In the genomic region with DNA sequence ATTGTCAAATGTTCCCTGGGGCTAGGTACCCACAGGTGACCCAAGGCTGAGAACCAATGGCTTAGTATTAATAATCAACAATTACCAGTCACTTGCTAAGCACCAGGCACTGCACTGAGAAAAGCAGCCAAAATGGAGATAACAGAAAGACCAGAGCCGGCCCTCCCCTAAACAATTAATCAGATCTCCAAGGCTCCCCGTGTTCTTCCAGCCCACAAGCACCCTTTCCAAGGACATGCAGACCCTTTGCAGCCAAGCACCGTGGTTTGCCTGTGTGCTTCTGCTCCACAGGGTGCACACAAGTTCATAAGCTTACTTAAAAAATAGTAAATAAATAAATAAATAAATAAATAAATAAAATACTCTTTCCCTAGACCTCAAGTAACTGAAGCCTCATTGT, we compare ENCODE assay signal across 28 mouse cellular contexts. TPM values are rescaled to one million over a fixed set of nuclear protein-coding genes. Genes with fewer than 3 reads are reported as not detected.
DNase-seq lines count a peak whose midpoint lies in the region; ATAC-seq and TF ChIP-seq lines count a peak whose summit lies in the region.
"Had no signal": no experiment of that assay in that cellular context is flagged by ENCODE, and none has a peak within 500 bp of the region (broad histone marks: within the 10 kb centered on the region; RNA-seq: fewer than 3 reads in every experiment).

No protein-coding gene starts in this region.

- no peak for TF ChIP-seq CTCF in testis, adult 2 months (IDR thresholded peaks at IDR 0.05; ENCODE audit: control insufficient read depth, insufficient read depth, insufficient replicate concordance, low read depth, low read length)

- no peaks in the 10 kb centered on the region for H3K36me3 ChIP-seq in kidney, embryonic 14.5 days (ENCODE audit: control insufficient read depth, insufficient read depth, low read length)
- H3K36me3 ChIP-seq in neural tube, embryonic 15.5 days, result no peaks in the 10 kb centered on the region
- no peaks in the 10 kb centered on the region for H3K36me3 ChIP-seq in testis, adult 2 months (ENCODE audit: control insufficient read depth, insufficient read depth, low read length)
- H3K36me3 ChIP-seq in hindbrain, embryonic 14.5 days (replicated peaks; ENCODE audit: control insufficient read depth, insufficient read depth), result no peaks in the 10 kb centered on the region
- H3K36me3 ChIP-seq: hindbrain, embryonic 10.5 days; intestine, embryonic 15.5 days; neural tube, embryonic 12.5 days had no signal

- H3K9me3 ChIP-seq in kidney, embryonic 14.5 days (ENCODE audit: control insufficient read depth, low read length), result no peaks in the 10 kb centered on the region
- no peaks in the 10 kb centered on the region for H3K9me3 ChIP-seq in neural tube, embryonic 15.5 days (replicated peaks)
- no peaks in the 10 kb centered on the region for H3K9me3 ChIP-seq in hindbrain, embryonic 14.5 days (ENCODE audit: control insufficient read depth, low read length)
- H3K9me3 ChIP-seq: hindbrain, embryonic 10.5 days; intestine, embryonic 15.5 days; neural tube, embryonic 12.5 days had no signal

- 64% methylated on average over 3 of the region's 3 CpGs for WGBS in kidney, embryonic 14.5 days
- WGBS in neural tube, embryonic 15.5 days, result 73% methylated on average over 3 of the region's 3 CpGs
- WGBS in hindbrain, embryonic 14.5 days, result 69% methylated on average over 3 of the region's 3 CpGs

- ATAC-seq in kidney, embryonic 14.5 days (ENCODE audit: low FRiP score, low TSS enrichment), result peak; percentile 9; the same call in 1 of the 2 replicates
- no peak for ATAC-seq in neural tube, embryonic 15.5 days (ENCODE audit: low FRiP score)
- ATAC-seq in hindbrain, embryonic 14.5 days (ENCODE audit: low FRiP score), result no peak
- ATAC-seq: activated CD4-positive, CD25-positive, alpha-beta regulatory T cell, adult 4 months; forebrain, embryonic 16.5 days; hindbrain, embryonic 16.5 days; intestine, embryonic 15.5 days; midbrain, embryonic 16.5 days had no signal

- H3K4me3 ChIP-seq in kidney, embryonic 14.5 days (ENCODE audit: low read length), result no peak overlapping the region
- H3K4me3 ChIP-seq in neural tube, embryonic 15.5 days (replicated peaks), result no peak overlapping the region
- H3K4me3 ChIP-seq in testis, adult 2 months (ENCODE audit: control insufficient read depth, low read depth, low read length), result no peak overlapping the region
- no peak overlapping the region for H3K4me3 ChIP-seq in hindbrain, embryonic 14.5 days (replicated peaks; ENCODE audit: low read length)
- H3K4me3 ChIP-seq: erythroblast, embryonic 14.5 days; hindbrain, embryonic 10.5 days; intestine, embryonic 15.5 days; neural tube, embryonic 12.5 days had no signal

- H3K27ac ChIP-seq in kidney, embryonic 14.5 days (ENCODE audit: low read depth, low read length), result no peak overlapping the region
- no peak overlapping the region for H3K27ac ChIP-seq in neural tube, embryonic 15.5 days (replicated peaks)
- H3K27ac ChIP-seq in testis, adult 2 months (ENCODE audit: control insufficient read depth, insufficient read depth, low read depth, low read length), result peak overlapping the region; percentile 48; the same call in 1 of the 2 replicates
- no peak overlapping the region for H3K27ac ChIP-seq in hindbrain, embryonic 14.5 days
- H3K27ac ChIP-seq: hindbrain, embryonic 10.5 days; intestine, embryonic 15.5 days; neural tube, embryonic 12.5 days had no signal

- no peaks in the 10 kb centered on the region for H3K27me3 ChIP-seq in kidney, embryonic 14.5 days (ENCODE audit: control insufficient read depth, insufficient read depth, low read length)
- no peaks in the 10 kb centered on the region for H3K27me3 ChIP-seq in neural tube, embryonic 15.5 days (replicated peaks)
- no peaks in the 10 kb centered on the region for H3K27me3 ChIP-seq in testis, adult 2 months (ENCODE audit: control insufficient read depth, insufficient read depth, low read length)
- no peaks in the 10 kb centered on the region for H3K27me3 ChIP-seq in hindbrain, embryonic 14.5 days (ENCODE audit: control insufficient read depth, insufficient read depth, low read length)
- H3K27me3 ChIP-seq: intestine, embryonic 15.5 days; neural tube, embryonic 12.5 days had no signal

- 0 out of 2 replicates have a peak, but pooled peaks cover 9% of the 10 kb centered on the region for H3K4me1 ChIP-seq in kidney, embryonic 14.5 days (ENCODE audit: control insufficient read depth, insufficient read depth, low read length)
- peaks cover 15% of the 10 kb centered on the region for H3K4me1 ChIP-seq in neural tube, embryonic 15.5 days
- no peaks in the 10 kb centered on the region for H3K4me1 ChIP-seq in testis, adult 2 months (ENCODE audit: control insufficient read depth, insufficient read depth, low read length)
- H3K4me1 ChIP-seq in hindbrain, embryonic 14.5 days (replicated peaks; ENCODE audit: control insufficient read depth, insufficient read depth, low read length), result no peaks in the 10 kb centered on the region

- no peak for DNase-seq in kidney, postnatal 4 days
- DNase-seq in neural tube, embryonic 10.5 days (ENCODE audit: extremely low spot score, low spot score), result peak; percentile 16
- peak; percentile 39 for DNase-seq in adrenal gland, postnatal 14 days
- no peak for DNase-seq in layer of hippocampus, adult 18-20 months (ENCODE audit: low spot score in 2 of 2)
- no peak for DNase-seq in hindbrain, embryonic 14.5 days (ENCODE audit: low spot score)
- DNase-seq: B cell, adult 2 months; cerebellum, adult 18-20 months; cerebellum, postnatal 10 days; heart, postnatal 14 days; kidney, adult 9 months; layer of hippocampus, adult 9-11 months; lung, postnatal 36 days; right cerebral cortex, adult 18-20 months; spleen, adult 18-20 months; thymus, postnatal 14 days had no signal

- H3K9ac ChIP-seq in kidney, embryonic 14.5 days (ENCODE audit: low read depth, low read length), result no peak overlapping the region
- no peak overlapping the region for H3K9ac ChIP-seq in neural tube, embryonic 15.5 days (replicated peaks)
- H3K9ac ChIP-seq in hindbrain, embryonic 14.5 days, result no peak overlapping the region
- H3K9ac ChIP-seq: intestine, embryonic 15.5 days; neural tube, embryonic 12.5 days had no signal

- H3K4me2 ChIP-seq in kidney, embryonic 14.5 days (replicated peaks; ENCODE audit: low read depth, low read length), result no peak overlapping the region
- H3K4me2 ChIP-seq in neural tube, embryonic 15.5 days, result no peak overlapping the region
- H3K4me2 ChIP-seq in hindbrain, embryonic 14.5 days (replicated peaks), result no peak overlapping the region
- H3K4me2 ChIP-seq: intestine, embryonic 15.5 days; liver, embryonic 11.5 days; midbrain, embryonic 11.5 days; neural tube, embryonic 12.5 days had no signal

- TF ChIP-seq POLR2A in testis, adult 2 months (IDR thresholded peaks at IDR 0.05; ENCODE audit: control insufficient read depth, low read depth, low read length), result no peak

RNA-seq across cellular contexts. Expression of gene Mier3, which starts 20.2 kb away (rescaled TPM):
- 26.0 and 28.7 TPM in 2 replicates for polyA plus RNA-seq in kidney, embryonic 14.5 days (2014; fragmentation: Nextera tagmentation; extraction: Ambion mirVana)
- polyA plus RNA-seq in neural tube, embryonic 15.5 days (2015; fragmentation: Nextera tagmentation; extraction: Ambion mirVana), result 15.6 and 16.0 TPM in 2 replicates
- total RNA-seq in adrenal gland, postnatal 14 days (2021), result 39.7 and 39.8 TPM in 2 replicates
- 19.2 and 23.9 TPM in 2 replicates for polyA plus RNA-seq in testis, adult 2 months (2012; rRNA removed)
- total RNA-seq in layer of hippocampus, adult 18-20 months (2021), result 10 to 100 TPM; 27.6 to 28.0 TPM
- 22.9 and 23.3 TPM in 2 replicates for polyA plus RNA-seq in hindbrain, embryonic 14.5 days (2014; fragmentation: Nextera tagmentation; extraction: Ambion mirVana)

Comparison
In these comparisons a context has a peak if more than half of its experiments do, and no peak if none do; other contexts are left out.
1. DNase-seq: peak in neural tube, embryonic 10.5 days (single experiment) and adrenal gland, postnatal 14 days (single experiment); none in kidney, postnatal 4 days (0 of 2), layer of hippocampus, adult 18-20 months (0 of 2) and hindbrain, embryonic 14.5 days (single experiment).